Mouse (Mus musculus) heart, postnatal 0 days (tissue): Measurements from ENCODE around the gene Fam234b.

ENCODE experiments used
- CTCF ChIP-seq: IDR thresholded peaks from 2 replicates; pipeline ENCODE4 v1.5.1; 2016; ENCODE audit warnings: antibody characterized with exemption, control low read depth, low read depth
- EP300 ChIP-seq: IDR thresholded peaks from 2 replicates; pipeline ENCODE4 v1.6.1; 2016; ENCODE audit warnings: antibody characterized with exemption, low read depth

DNA sequence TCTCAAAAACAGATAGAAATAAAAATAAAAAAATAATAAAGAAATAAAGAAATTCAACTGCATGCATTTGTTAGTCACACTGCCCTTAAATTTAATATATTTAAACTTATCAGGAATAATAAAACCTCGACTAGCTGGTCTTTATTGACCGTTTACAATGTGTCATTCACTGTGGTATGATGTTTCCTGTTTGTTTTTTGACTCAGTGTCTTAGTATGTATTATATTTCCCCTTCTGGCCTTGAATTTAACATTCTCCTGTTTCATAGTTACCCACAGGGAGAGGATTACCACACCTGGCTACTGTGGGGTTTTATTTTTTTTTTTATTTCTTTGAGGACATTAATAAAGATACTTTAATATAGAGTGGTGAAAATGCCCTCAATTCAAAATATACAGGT is 64.8 kb downstream of the Fam234b start:
- TF ChIP-seq CTCF = no peak
- no peak for TF ChIP-seq EP300
